8 mouse cellular contexts compared by ENCODE assay signal in the genomic region with DNA sequence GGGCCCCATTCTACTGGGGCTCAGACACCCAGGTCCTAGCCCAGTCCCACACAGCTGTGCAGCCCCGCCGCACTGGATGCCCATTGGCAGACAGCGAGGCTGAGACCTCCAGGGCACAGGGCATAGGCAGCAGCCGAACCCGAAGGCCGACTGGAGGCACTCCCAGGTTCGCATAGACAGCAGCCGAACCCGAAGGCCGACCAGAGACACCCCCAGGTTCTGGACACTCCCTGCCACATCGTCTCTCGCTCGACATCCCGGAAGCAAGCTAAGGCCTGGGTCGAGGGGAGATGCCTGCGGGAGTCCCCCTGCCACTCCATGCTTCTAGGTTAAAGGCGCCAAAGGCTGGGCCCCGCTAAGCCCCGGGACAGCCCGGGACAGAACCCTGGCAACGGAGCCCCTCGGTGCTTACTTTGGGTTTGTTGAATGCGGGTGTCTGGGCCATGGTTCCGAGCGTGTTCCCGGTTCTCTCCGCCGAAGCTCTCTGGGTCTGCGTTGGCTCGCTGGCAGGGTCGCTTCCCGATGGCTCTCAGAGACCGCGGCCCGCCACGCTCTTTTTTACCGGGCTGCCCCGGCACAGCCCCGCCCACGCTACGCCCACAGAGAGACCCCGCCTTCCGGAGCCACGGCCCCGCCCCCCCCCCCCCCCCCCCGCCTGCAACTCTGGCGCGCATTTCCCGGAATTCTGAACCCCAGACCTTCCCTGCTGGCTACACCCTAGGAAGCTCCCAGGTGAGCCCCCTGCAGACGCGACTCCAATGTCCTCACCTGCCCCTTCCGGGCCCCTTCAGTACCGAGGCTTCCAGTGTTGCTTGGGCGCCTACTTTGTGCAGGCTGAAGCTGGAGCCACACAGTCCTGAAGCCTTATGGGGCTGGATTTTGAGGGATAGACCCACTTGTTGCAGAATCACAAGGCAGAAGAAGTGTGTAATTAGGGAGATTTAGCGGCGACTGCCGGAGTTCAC. TPM values are rescaled to one million over a fixed set of nuclear protein-coding genes. Genes with fewer than 3 reads are reported as not detected.
DNase-seq lines count a peak whose midpoint lies in the region; ATAC-seq and TF ChIP-seq lines count a peak whose summit lies in the region.

A gene (minus strand): TSS at position 593 of the 965 bp plus-strand sequence.

- H3K4me3 ChIP-seq in cerebellum, adult 2 months (replicated peaks; ENCODE audit: insufficient read depth, low read depth, low read length) = peak within 1 kb of the TSS; percentile 57
- peak within 1 kb of the TSS; percentile 73 for H3K4me3 ChIP-seq in forebrain, embryonic 10.5 days
- peak within 1 kb of the TSS; percentile 63 for H3K4me3 ChIP-seq in limb, embryonic 13.5 days
- H3K4me3 ChIP-seq in midbrain, embryonic 13.5 days (replicated peaks) = peak within 1 kb of the TSS; percentile 51
- peak within 1 kb of the TSS; percentile 81 for H3K4me3 ChIP-seq in testis, adult 2 months (ENCODE audit: control insufficient read depth, low read depth, low read length)

- no peak for ATAC-seq in cerebellum, adult (ENCODE audit: insufficient number of reproducible peaks, low FRiP score, low TSS enrichment)
- peak; percentile 80 for ATAC-seq in limb, embryonic 13.5 days (ENCODE audit: low FRiP score, low read depth)
- ATAC-seq in midbrain, embryonic 13.5 days = peak; percentile 83

- TF ChIP-seq CTCF in cerebellum, adult 2 months (IDR thresholded peaks at IDR 0.05; ENCODE audit: borderline replicate concordance, insufficient read depth, low read depth, low read length) = no peak
- no peak for TF ChIP-seq CTCF in testis, adult 2 months (IDR thresholded peaks at IDR 0.05; ENCODE audit: control insufficient read depth, insufficient read depth, insufficient replicate concordance, low read depth, low read length)

- no peak for TF ChIP-seq POLR2A in cerebellum, adult 2 months (IDR thresholded peaks at IDR 0.05; ENCODE audit: borderline replicate concordance, insufficient read depth, low read length)
- TF ChIP-seq POLR2A in testis, adult 2 months (IDR thresholded peaks at IDR 0.05; ENCODE audit: control insufficient read depth, low read depth, low read length) = no peak

- 3% methylated on average over 55 of the region's 57 CpGs for WGBS in cerebellum, adult 2 months
- WGBS in forebrain, embryonic 10.5 days = under 1% methylated on average over 55 of the region's 57 CpGs
- WGBS in limb, embryonic 13.5 days = under 1% methylated on average over 48 of the region's 57 CpGs
- WGBS in midbrain, embryonic 13.5 days = 1% methylated on average over 51 of the region's 57 CpGs

- peak within 1 kb of the TSS; percentile 94 for H3K4me2 ChIP-seq in limb, embryonic 13.5 days (replicated peaks)
- H3K4me2 ChIP-seq in midbrain, embryonic 13.5 days (replicated peaks) = peak within 1 kb of the TSS; percentile 91

- no peaks in the 10 kb centered on the region for H3K27me3 ChIP-seq in cerebellum, adult 2 months (ENCODE audit: control insufficient read depth, insufficient read depth, low read length)
- peaks cover 49% of the 10 kb centered on the region for H3K27me3 ChIP-seq in forebrain, embryonic 10.5 days (ENCODE audit: poor library complexity, severe bottlenecking)
- peaks cover 8% of the 10 kb centered on the region for H3K27me3 ChIP-seq in limb, embryonic 13.5 days
- peaks cover 28% of the 10 kb centered on the region for H3K27me3 ChIP-seq in midbrain, embryonic 13.5 days
- no peaks in the 10 kb centered on the region for H3K27me3 ChIP-seq in testis, adult 2 months (ENCODE audit: control insufficient read depth, insufficient read depth, low read length)

- DNase-seq in cerebellum, adult 2 months = peak; percentile 18 to 32
- peak; percentile 81 for DNase-seq in adrenal gland, adult 2 months
- DNase-seq in forebrain, embryonic 10.5 days (ENCODE audit: extremely low spot score, low spot score) = peak; percentile 73
- DNase-seq in heart, postnatal 4 days = peak; percentile 70

- peak within 1 kb of the TSS; percentile 79 for H3K9ac ChIP-seq in limb, embryonic 13.5 days
- peak within 1 kb of the TSS; percentile 70 for H3K9ac ChIP-seq in midbrain, embryonic 13.5 days (replicated peaks)

- no peaks in the 10 kb centered on the region for H3K4me1 ChIP-seq in cerebellum, adult 2 months (ENCODE audit: control insufficient read depth, insufficient read depth, low read length)
- peaks cover 24% of the 10 kb centered on the region for H3K4me1 ChIP-seq in forebrain, embryonic 10.5 days
- peaks cover 16% of the 10 kb centered on the region for H3K4me1 ChIP-seq in limb, embryonic 13.5 days
- peaks cover 14% of the 10 kb centered on the region for H3K4me1 ChIP-seq in midbrain, embryonic 13.5 days (replicated peaks)
- peaks cover 13% of the 10 kb centered on the region for H3K4me1 ChIP-seq in testis, adult 2 months (ENCODE audit: control insufficient read depth, insufficient read depth, low read length)

- H3K9me3 ChIP-seq in forebrain, embryonic 10.5 days = no peaks in the 10 kb centered on the region
- no peaks in the 10 kb centered on the region for H3K9me3 ChIP-seq in limb, embryonic 13.5 days
- H3K9me3 ChIP-seq in midbrain, embryonic 13.5 days = no peaks in the 10 kb centered on the region

- no peaks in the 10 kb centered on the region for H3K36me3 ChIP-seq in forebrain, embryonic 10.5 days (replicated peaks)
- H3K36me3 ChIP-seq in limb, embryonic 13.5 days = no peaks in the 10 kb centered on the region
- H3K36me3 ChIP-seq in midbrain, embryonic 13.5 days = no peaks in the 10 kb centered on the region
- no peaks in the 10 kb centered on the region for H3K36me3 ChIP-seq in testis, adult 2 months (ENCODE audit: control insufficient read depth, insufficient read depth, low read length)

- no peak within 1 kb of the TSS for H3K27ac ChIP-seq in cerebellum, adult 2 months (ENCODE audit: insufficient read depth, low read length)
- H3K27ac ChIP-seq in forebrain, embryonic 10.5 days = peak within 1 kb of the TSS; percentile 83
- no peak within 1 kb of the TSS for H3K27ac ChIP-seq in limb, embryonic 13.5 days
- no peak within 1 kb of the TSS for H3K27ac ChIP-seq in midbrain, embryonic 13.5 days
- no peak within 1 kb of the TSS for H3K27ac ChIP-seq in testis, adult 2 months (ENCODE audit: control insufficient read depth, insufficient read depth, low read depth, low read length)

RNA-seq across cellular contexts. Expression of the gene that starts here (rescaled TPM):
- polyA plus RNA-seq in cerebellum, adult 2 months (2012; rRNA removed) = 1.4 and 1.5 TPM in 2 replicates
- 1 to 10 TPM; 4.1 to 5.5 TPM for total RNA-seq in adrenal gland, adult 2 months (2021)
- 0.65 and 0.69 TPM in 2 replicates for polyA plus RNA-seq in adrenal gland, adult 2 months (2012; rRNA removed)
- polyA plus RNA-seq in forebrain, embryonic 10.5 days (2016; fragmentation: Nextera tagmentation; extraction: Ambion mirVana) = 13.6 and 13.9 TPM in 2 replicates
- 1 to 10 TPM; 1.8 to 2.4 TPM for total RNA-seq in heart, postnatal 4 days (2021)
- polyA plus RNA-seq in limb, embryonic 13.5 days (2015; fragmentation: Nextera tagmentation; extraction: Ambion mirVana) = 9.4 and 10.9 TPM in 2 replicates
- 3.4 and 4.6 TPM in 2 replicates for polyA plus RNA-seq in midbrain, embryonic 13.5 days (2015; fragmentation: Nextera tagmentation; extraction: Ambion mirVana)
- polyA plus RNA-seq in testis, adult 2 months (2012; rRNA removed) = 2.9 and 4.8 TPM in 2 replicates

Comparison
In these comparisons a context has a peak if more than half of its experiments do, and no peak if none do; other contexts are left out.
1. DNase-seq: peak in every context shown above with its lines; median percentile 81 in adrenal gland, adult 2 months; 73 in forebrain, embryonic 10.5 days; 70 in heart, postnatal 4 days; 25 in cerebellum, adult 2 months.